Mouse (Mus musculus) splenic B cell, adult 2 months (primary cell): ENCODE results near the gene Rprd1b.

ENCODE experiments used
- DNase-seq: peaks from one replicate; pipeline ENCODE4 v3.0.0-alpha.2; 2011; ENCODE audit warnings: low read depth, low spot score
- H3K27me3 ChIP-seq: 2 replicates; pipeline ENCODE4 v1.6.1; 2012; ENCODE audit warnings: mild to moderate bottlenecking, low read length, moderate library complexity, mixed read lengths; ENCODE audit not compliant: control insufficient read depth, poor library complexity, insufficient read depth, severe bottlenecking
- H3K36me3 ChIP-seq: 2 replicates; pipeline ENCODE4 v1.6.1; 2012; ENCODE audit warnings: mild to moderate bottlenecking, low read length, moderate library complexity, mixed read lengths; ENCODE audit not compliant: control insufficient read depth, poor library complexity, insufficient read depth, severe bottlenecking

Rprd1b gene

GRCm38 (mm10) chr2:158079843-158080395 lies 51.6 kb downstream of the Rprd1b start:
- no peak for DNase-seq
- H3K36me3 ChIP-seq: peaks cover 4% of the 10 kb centered on the region
- no peaks in the 10 kb centered on the region for H3K27me3 ChIP-seq

DNA sequence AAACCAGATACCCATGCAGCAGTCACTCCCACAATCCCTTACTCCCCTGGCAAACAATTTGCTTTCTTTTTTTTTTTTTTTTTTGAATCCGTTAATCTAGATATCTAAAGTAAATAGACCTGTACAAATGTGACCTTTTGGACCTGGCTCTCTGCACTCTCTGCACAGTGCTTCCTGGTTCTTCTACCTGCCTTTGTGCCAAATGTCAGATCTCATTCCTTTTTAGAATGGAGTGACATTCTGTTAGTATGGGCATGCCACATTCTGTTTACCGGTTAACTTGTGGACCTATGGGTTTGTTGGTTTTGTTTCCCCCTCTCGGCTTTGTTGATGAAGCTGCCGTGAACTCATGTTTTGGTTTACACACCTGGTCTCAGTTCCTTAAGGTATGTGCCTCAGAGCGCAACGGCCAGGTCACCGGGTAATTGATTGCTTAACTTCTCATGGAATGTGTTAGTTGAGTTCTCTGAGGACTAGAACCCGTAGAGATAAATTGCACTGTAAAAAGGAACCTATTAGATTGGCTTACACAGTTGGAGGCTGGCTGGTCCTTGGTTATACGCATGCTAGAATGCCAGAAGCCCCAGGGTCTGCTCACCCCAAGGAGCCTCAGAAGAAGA lies 52.4 kb downstream of the Rprd1b start:
- DNase-seq: no peak
- Histone ChIP-seq H3K27me3 (no peaks in the 10 kb centered on the region), H3K36me3 (peaks cover 2% of the 10 kb centered on the region)

DNA sequence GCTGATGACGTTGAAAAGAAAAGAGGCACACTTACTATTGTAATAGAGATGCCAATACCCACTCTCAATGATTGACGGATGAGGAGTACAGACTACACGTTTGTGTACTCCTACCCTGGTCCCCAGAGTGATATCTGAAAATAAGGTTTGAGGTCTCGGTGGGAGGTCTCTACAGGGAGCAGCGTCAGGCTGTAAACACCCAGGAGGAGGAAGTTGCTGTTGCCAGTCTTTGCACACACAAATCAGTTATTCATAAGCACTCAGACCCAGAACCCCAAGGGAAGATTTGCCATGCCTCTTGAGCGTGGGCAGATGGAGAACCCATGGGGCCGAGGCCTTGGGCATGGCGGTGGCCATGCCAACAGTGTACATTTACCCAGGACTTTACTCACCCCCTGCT lies 56.2 kb downstream of the Rprd1b start:
- Histone ChIP-seq H3K27me3 (no peaks in the 10 kb centered on the region), H3K36me3 (no peaks in the 10 kb centered on the region)
- DNase-seq: no peak

- no peaks in the 10 kb centered on the region for H3K36me3 ChIP-seq
- DNase-seq: no peak
- no peaks in the 10 kb centered on the region for H3K27me3 ChIP-seq
Observed at GRCm38 (mm10) chr2:158090096-158090495, 61.8 kb downstream of the Rprd1b start.

GRCm38 (mm10) chr2:158093345-158093744 lies 65.0 kb downstream of the Rprd1b start:
- no peaks in the 10 kb centered on the region for H3K27me3 ChIP-seq
- H3K36me3 ChIP-seq: no peaks in the 10 kb centered on the region
- no peak for DNase-seq

DNA sequence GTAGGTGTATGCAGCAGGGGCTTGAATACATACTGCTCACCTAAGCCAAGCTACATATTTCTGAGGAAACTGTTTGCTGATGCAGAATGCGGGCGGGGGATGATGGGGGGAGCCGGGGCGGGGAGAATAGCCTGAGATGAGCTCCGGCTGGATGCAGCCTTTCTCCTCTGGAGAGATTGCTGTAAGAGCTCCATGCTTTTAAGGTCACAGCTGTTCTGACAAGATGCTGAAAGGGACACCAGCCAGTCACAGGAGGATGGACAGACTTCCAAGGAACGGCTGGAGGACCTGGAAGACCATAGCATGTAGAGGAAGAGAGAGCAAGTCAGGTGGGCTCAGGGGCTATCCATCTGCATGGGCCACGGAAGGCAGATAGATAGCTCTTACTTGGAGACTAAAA lies 66.0 kb downstream of the Rprd1b start:
- no peak for DNase-seq
- Histone ChIP-seq H3K36me3 (no peaks in the 10 kb centered on the region), H3K27me3 (no peaks in the 10 kb centered on the region)

GRCm38 (mm10) chr2:158094846-158095245 lies 66.5 kb downstream of the Rprd1b start:
- Histone ChIP-seq H3K27me3 (no peaks in the 10 kb centered on the region), H3K36me3 (no peaks in the 10 kb centered on the region)
- DNase-seq: no peak

- no peak for DNase-seq
- Histone ChIP-seq H3K27me3 (no peaks in the 10 kb centered on the region), H3K36me3 (no peaks in the 10 kb centered on the region)
Observed at GRCm38 (mm10) chr2:158097071-158097470, 68.8 kb downstream of the Rprd1b start.

- Histone ChIP-seq H3K27me3 (no peaks in the 10 kb centered on the region), H3K36me3 (no peaks in the 10 kb centered on the region)
- no peak for DNase-seq
Observed at GRCm38 (mm10) chr2:158098730-158099129, 70.4 kb downstream of the Rprd1b start.

DNA sequence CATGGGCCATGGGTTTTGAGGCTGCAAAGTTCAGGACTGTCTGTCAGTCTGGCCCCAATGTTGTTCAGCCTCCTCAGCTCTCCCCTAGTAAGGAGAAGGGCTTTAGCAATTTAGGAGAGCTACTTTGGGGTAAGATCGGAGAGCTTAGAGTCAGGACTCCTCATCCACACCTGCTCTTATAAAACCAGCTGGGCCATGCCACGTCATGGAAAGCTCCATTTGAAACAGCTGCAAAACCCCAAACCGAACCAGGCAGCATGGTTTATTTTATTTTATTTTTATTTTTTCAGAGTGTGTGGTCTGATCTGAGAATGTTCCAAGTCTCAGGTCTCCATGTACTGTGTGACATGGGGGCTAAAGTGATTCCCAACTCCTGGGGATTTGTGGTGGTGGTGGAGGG lies 71.2 kb downstream of the Rprd1b start:
- Histone ChIP-seq H3K27me3 (no peaks in the 10 kb centered on the region), H3K36me3 (no peaks in the 10 kb centered on the region)
- no peak for DNase-seq

DNA sequence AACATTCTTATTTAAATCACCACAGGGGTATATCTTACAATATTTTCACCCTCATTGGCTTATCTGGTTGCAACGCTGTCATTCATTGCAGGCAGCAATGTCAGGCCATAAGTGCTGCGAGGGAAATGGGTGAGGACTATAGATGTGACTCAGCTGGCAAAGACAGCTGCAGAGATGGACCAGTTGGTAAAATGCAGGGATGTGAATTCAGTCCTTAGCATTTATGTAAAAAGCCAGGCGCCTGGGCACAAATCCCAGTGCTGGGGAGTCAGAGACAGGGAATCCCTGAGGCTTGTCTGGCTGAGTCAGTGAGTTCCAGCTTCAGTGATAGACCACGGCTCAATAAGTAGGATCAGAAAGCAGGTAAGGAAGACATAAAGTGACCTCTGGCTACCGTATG lies 73.5 kb downstream of the Rprd1b start:
- Histone ChIP-seq H3K36me3 (no peaks in the 10 kb centered on the region), H3K27me3 (no peaks in the 10 kb centered on the region)
- DNase-seq: no peak

DNA sequence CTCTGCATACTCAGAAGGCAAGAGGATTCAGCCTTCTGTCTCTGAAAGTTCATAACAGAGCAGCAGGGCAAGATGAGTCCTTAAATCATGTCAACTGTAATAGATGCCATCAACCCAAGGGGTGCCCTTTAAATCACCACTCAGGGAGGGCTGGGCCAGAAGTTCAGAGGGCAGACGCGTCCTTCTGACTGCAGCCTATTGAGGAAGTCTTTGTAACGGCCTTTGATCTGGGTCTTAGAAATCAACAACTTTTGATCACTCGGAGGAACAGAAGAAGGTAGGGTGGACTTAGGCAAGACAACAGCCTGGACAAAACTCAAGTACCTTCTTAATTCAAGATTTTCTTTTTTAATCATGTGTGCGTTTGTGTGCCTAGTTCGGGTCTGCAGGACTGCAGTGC lies 76.7 kb downstream of the Rprd1b start:
- no peak for DNase-seq
- no peaks in the 10 kb centered on the region for H3K36me3 ChIP-seq
- H3K27me3 ChIP-seq: no peaks in the 10 kb centered on the region

- H3K27me3 ChIP-seq: no peaks in the 10 kb centered on the region
- DNase-seq: no peak
- H3K36me3 ChIP-seq: no peaks in the 10 kb centered on the region
Observed at GRCm38 (mm10) chr2:158105605-158106004, 77.3 kb downstream of the Rprd1b start.

GRCm38 (mm10) chr2:158106947-158107587 lies 78.8 kb downstream of the Rprd1b start:
- Histone ChIP-seq H3K27me3 (no peaks in the 10 kb centered on the region), H3K36me3 (no peaks in the 10 kb centered on the region)
- DNase-seq: peak; percentile 55

GRCm38 (mm10) chr2:158109516-158109915 lies 81.2 kb downstream of the Rprd1b start:
- no peak for DNase-seq
- H3K36me3 ChIP-seq: no peaks in the 10 kb centered on the region
- no peaks in the 10 kb centered on the region for H3K27me3 ChIP-seq
